Mouse (Mus musculus): ENCODE data around the gene Olfr150. TPM values are rescaled to one million over a fixed set of nuclear protein-coding genes. Genes with fewer than 3 reads are reported as not detected.
"Not testable (repeated sequence)": the region's sequence is repeated elsewhere in the genome, so short reads cannot be mapped to it uniquely, and the experiment has no call there.

Olfr150 gene
- polyA plus RNA-seq (2016; fragmentation: Nextera tagmentation; extraction: Ambion mirVana): not detected in 2 replicates

- H3K9me3 ChIP-seq: no peaks in the 10 kb centered on the region
- no peaks in the 10 kb centered on the region for H3K27me3 ChIP-seq (ENCODE audit: poor library complexity, severe bottlenecking)
- no peaks in the 10 kb centered on the region for H3K4me1 ChIP-seq
- no peaks in the 10 kb centered on the region for H3K36me3 ChIP-seq (replicated peaks)
- H3K27ac ChIP-seq: no peak within 1 kb of the TSS
- no peak for DNase-seq (ENCODE audit: extremely low spot score, low spot score)
- H3K4me3 ChIP-seq: no peak within 1 kb of the TSS
Measured at GRCm38 (mm10) chr9:39730678-39731077, at the start of gene Olfr150. Olfr150 (plus strand) TSS chr9:39730978.

- 90% methylated on average over 8 of the region's 8 CpGs for WGBS
- not testable (repeated sequence) for H3K4me1 ChIP-seq; DNase-seq (ENCODE audit: extremely low spot score, low spot score); H3K4me3 ChIP-seq; H3K36me3 ChIP-seq (replicated peaks); H3K9me3 ChIP-seq; H3K27me3 ChIP-seq (ENCODE audit: poor library complexity, severe bottlenecking); H3K27ac ChIP-seq
Measured at GRCm38 (mm10) chr9:39701123-39701522, 29.7 kb upstream of the Olfr150 start.

- DNase-seq (ENCODE audit: extremely low spot score, low spot score): no peak
- Histone ChIP-seq H3K27ac (no peak within 1 kb of the TSS), H3K4me1 (no peaks in the 10 kb centered on the region), H3K36me3 (replicated peaks) (no peaks in the 10 kb centered on the region), H3K27me3 (ENCODE audit: poor library complexity, severe bottlenecking) (no peaks in the 10 kb centered on the region), H3K4me3 (no peak within 1 kb of the TSS), H3K9me3 (no peaks in the 10 kb centered on the region)
Measured at GRCm38 (mm10) chr9:39707017-39707416, 23.8 kb upstream of the Olfr150 start, which contains the start of gene Olfr149. Olfr149 (minus strand) TSS chr9:39707117.

DNA sequence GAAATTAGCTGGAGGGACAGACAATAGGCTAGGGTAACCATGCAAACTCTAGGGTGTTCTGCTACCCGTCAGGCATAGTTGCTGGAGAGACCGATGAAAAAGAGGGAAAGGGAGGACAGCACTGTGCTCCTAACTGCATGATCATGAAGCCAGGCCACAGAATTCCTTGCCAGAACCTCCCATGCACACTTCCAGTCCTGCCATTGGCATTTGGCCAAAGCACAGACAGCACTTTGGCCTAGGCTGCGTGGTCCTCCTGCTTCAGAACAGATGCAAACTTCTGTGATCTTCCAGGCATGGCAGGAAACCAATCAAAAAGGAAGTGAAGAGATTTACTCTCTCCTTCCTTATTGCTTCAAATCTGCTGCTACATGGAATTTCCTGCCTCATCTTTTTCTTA lies 21.8 kb upstream of the Olfr150 start:
- no peak for DNase-seq (ENCODE audit: extremely low spot score, low spot score)
- Histone ChIP-seq H3K27me3 (ENCODE audit: poor library complexity, severe bottlenecking) (no peaks in the 10 kb centered on the region), H3K4me1 (no peaks in the 10 kb centered on the region), H3K27ac (no peak overlapping the region), H3K36me3 (replicated peaks) (no peaks in the 10 kb centered on the region), H3K9me3 (no peaks in the 10 kb centered on the region), H3K4me3 (no peak overlapping the region)
- 80% methylated on average over 3 of the region's 3 CpGs for WGBS

DNA sequence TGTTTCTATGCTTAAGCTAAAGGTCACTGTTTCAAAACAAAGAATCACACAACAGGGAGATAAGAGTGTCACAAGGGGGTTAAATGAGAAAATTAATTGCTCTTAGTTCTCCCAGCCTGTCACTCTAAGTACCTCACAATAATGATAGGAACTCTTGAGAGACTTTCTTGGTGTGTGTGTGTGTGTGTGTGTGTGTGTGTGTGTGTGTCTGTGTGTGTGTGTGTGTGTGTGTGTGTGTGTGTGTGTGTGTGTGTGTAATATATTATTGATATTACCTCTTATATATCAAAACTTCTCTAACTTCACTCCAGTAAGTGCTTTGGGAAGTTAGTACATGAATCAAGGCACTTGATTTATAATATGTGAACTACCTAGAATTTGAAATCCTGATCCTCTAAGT lies 19.7 kb upstream of the Olfr150 start, which contains the start of gene Olfr965:
Gene Olfr965, plus strand, starts transcription at position 301 of the 400 bp plus-strand sequence.
- Histone ChIP-seq H3K9me3 (no peaks in the 10 kb centered on the region), H3K27ac (no peak within 1 kb of the TSS), H3K4me3 (no peak within 1 kb of the TSS), H3K27me3 (ENCODE audit: poor library complexity, severe bottlenecking) (no peaks in the 10 kb centered on the region), H3K36me3 (replicated peaks) (no peaks in the 10 kb centered on the region), H3K4me1 (no peaks in the 10 kb centered on the region)
- no peak for DNase-seq (ENCODE audit: extremely low spot score, low spot score)

DNA sequence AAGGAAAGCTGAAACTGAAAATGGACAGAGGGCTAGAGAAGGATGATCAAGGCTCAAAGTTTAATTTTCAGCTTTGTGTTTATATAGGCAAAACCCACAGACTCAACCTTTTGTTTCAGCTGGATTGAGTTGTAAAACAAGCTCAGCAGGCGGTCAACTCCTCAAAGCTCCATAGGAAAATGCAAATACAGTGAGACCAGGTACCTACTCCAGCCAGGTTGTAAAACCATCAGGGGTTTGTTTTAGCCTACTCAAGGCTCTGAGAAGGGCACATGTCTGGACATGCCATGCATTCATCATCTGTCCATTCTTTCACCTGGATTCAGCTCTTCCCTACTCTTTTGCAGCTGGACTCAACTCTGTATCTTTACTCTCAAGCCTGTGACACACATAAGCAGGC lies 10.0 kb downstream of the Olfr150 start:
- DNase-seq (ENCODE audit: extremely low spot score, low spot score): no peak
- Histone ChIP-seq H3K4me3 (no peak overlapping the region), H3K27ac (no peak overlapping the region), H3K4me1 (no peaks in the 10 kb centered on the region), H3K27me3 (ENCODE audit: poor library complexity, severe bottlenecking) (no peaks in the 10 kb centered on the region), H3K36me3 (replicated peaks) (no peaks in the 10 kb centered on the region), H3K9me3 (no peaks in the 10 kb centered on the region)
- WGBS: 94% methylated on average over 1 of the region's 1 CpGs

DNA sequence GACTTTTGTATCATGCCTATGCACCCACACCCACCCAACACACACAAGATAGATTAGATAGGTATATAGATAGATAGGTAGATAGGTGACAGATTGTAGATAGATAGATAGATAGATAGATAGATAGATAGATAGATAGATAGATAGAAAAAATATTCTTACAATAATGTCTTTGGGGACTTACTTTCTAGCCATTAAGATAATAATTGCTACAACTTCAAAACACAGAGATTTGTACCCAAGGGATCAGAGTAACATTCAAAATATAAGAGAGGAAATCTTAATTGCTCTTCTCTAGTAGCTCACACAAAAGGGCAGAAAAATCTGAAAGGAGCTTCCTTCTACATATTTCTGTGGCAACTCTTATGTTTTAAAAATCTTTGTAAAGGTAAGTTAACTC lies 15.2 kb downstream of the Olfr150 start, which contains the start of gene Olfr967:
Gene Olfr967, plus strand, starts transcription at position 301 of the 400 bp plus-strand sequence.
- Histone ChIP-seq H3K4me3 (no peak within 1 kb of the TSS), H3K36me3 (replicated peaks) (no peaks in the 10 kb centered on the region), H3K9me3 (no peaks in the 10 kb centered on the region), H3K27me3 (ENCODE audit: poor library complexity, severe bottlenecking) (no peaks in the 10 kb centered on the region), H3K27ac (no peak within 1 kb of the TSS), H3K4me1 (no peaks in the 10 kb centered on the region)
- DNase-seq (ENCODE audit: extremely low spot score, low spot score): no peak

DNA sequence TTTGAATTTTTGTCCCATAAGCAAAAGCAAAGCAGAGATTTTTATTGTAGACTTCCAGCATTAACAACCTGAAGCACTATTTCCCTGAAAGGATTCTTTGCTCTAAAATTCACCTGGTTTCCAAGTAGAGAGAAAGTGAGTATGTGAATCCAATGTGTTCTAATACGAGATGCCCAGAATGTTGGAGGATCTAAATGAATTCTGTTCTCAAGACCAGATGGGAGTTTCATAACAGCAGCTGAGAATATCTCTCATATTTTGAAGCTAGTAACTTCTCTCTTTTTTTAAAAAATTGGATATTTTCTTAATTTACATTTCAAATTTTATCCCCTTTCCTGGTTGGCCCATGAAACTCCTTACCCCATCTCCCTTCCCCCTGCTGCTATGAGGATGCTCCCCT lies 15.7 kb downstream of the Olfr150 start:
- Histone ChIP-seq H3K27ac (no peak overlapping the region), H3K4me1 (no peaks in the 10 kb centered on the region), H3K36me3 (replicated peaks) (no peaks in the 10 kb centered on the region), H3K27me3 (ENCODE audit: poor library complexity, severe bottlenecking) (no peaks in the 10 kb centered on the region), H3K4me3 (no peak overlapping the region), H3K9me3 (no peaks in the 10 kb centered on the region)
- DNase-seq (ENCODE audit: extremely low spot score, low spot score): no peak
- 88% methylated on average over 1 of the region's 1 CpGs for WGBS

- 80% methylated on average over 1 of the region's 1 CpGs for WGBS
- Histone ChIP-seq H3K36me3 (replicated peaks) (no peaks in the 10 kb centered on the region), H3K4me1 (no peaks in the 10 kb centered on the region), H3K27me3 (ENCODE audit: poor library complexity, severe bottlenecking) (no peaks in the 10 kb centered on the region), H3K27ac (no peak within 1 kb of the TSS), H3K9me3 (no peaks in the 10 kb centered on the region), H3K4me3 (no peak within 1 kb of the TSS)
- no peak for DNase-seq (ENCODE audit: extremely low spot score, low spot score)
Measured at GRCm38 (mm10) chr9:39783153-39783552, 52.4 kb downstream of the Olfr150 start, which contains the start of gene Olfr968. Olfr968 (minus strand) TSS chr9:39783253.

Other genes starting within 250 kb of the Olfr150 start
- not detected in 2 replicates for gene Olfr44, start 237.0 kb upstream of the Olfr150 start, polyA plus RNA-seq (2016; fragmentation: Nextera tagmentation; extraction: Ambion mirVana)
- not detected in 2 replicates for gene Olfr957, start 215.2 kb upstream of the Olfr150 start, polyA plus RNA-seq (2016; fragmentation: Nextera tagmentation; extraction: Ambion mirVana)
- gene Olfr958, start 176.9 kb upstream of the Olfr150 start, polyA plus RNA-seq (2016; fragmentation: Nextera tagmentation; extraction: Ambion mirVana): not detected in 2 replicates
- not detected in 2 replicates for gene Olfr959, start 155.4 kb upstream of the Olfr150 start, polyA plus RNA-seq (2016; fragmentation: Nextera tagmentation; extraction: Ambion mirVana)
- 4.0 and 4.2 TPM in 2 replicates for gene AW551984, start 126.6 kb upstream of the Olfr150 start, polyA plus RNA-seq (2016; fragmentation: Nextera tagmentation; extraction: Ambion mirVana)
- gene Olfr148, start 120.3 kb upstream of the Olfr150 start, polyA plus RNA-seq (2016; fragmentation: Nextera tagmentation; extraction: Ambion mirVana): not detected in 2 replicates
- not detected in 2 replicates for gene Olfr960, start 109.6 kb upstream of the Olfr150 start, polyA plus RNA-seq (2016; fragmentation: Nextera tagmentation; extraction: Ambion mirVana)
- gene Olfr961, start 85.9 kb upstream of the Olfr150 start, polyA plus RNA-seq (2016; fragmentation: Nextera tagmentation; extraction: Ambion mirVana): not detected in 2 replicates
- gene Olfr963, start 63.8 kb upstream of the Olfr150 start, polyA plus RNA-seq (2016; fragmentation: Nextera tagmentation; extraction: Ambion mirVana): not detected in 2 replicates
- gene Olfr149, start 23.9 kb upstream of the Olfr150 start, polyA plus RNA-seq (2016; fragmentation: Nextera tagmentation; extraction: Ambion mirVana): not detected in 2 replicates
- gene Olfr965, start 19.6 kb upstream of the Olfr150 start, polyA plus RNA-seq (2016; fragmentation: Nextera tagmentation; extraction: Ambion mirVana): not detected in 2 replicates
- gene Olfr967, start 15.3 kb downstream of the Olfr150 start, polyA plus RNA-seq (2016; fragmentation: Nextera tagmentation; extraction: Ambion mirVana): not detected in 2 replicates
- gene Olfr968, start 52.3 kb downstream of the Olfr150 start, polyA plus RNA-seq (2016; fragmentation: Nextera tagmentation; extraction: Ambion mirVana): not detected in 2 replicates
- gene Olfr969, start 60.0 kb downstream of the Olfr150 start, polyA plus RNA-seq (2016; fragmentation: Nextera tagmentation; extraction: Ambion mirVana): not detected in 2 replicates
- not detected in 2 replicates for gene Olfr970, start 77.9 kb downstream of the Olfr150 start, polyA plus RNA-seq (2016; fragmentation: Nextera tagmentation; extraction: Ambion mirVana)
- not detected in 2 replicates for gene Olfr971, start 105.9 kb downstream of the Olfr150 start, polyA plus RNA-seq (2016; fragmentation: Nextera tagmentation; extraction: Ambion mirVana)
- not detected in 2 replicates for gene Olfr972, start 135.4 kb downstream of the Olfr150 start, polyA plus RNA-seq (2016; fragmentation: Nextera tagmentation; extraction: Ambion mirVana)
- not detected in 2 replicates for gene Olfr229, start 176.4 kb downstream of the Olfr150 start, polyA plus RNA-seq (2016; fragmentation: Nextera tagmentation; extraction: Ambion mirVana)
- gene Olfr974, start 206.5 kb downstream of the Olfr150 start, polyA plus RNA-seq (2016; fragmentation: Nextera tagmentation; extraction: Ambion mirVana): not detected in 2 replicates
- gene Olfr975, start 221.1 kb downstream of the Olfr150 start, polyA plus RNA-seq (2016; fragmentation: Nextera tagmentation; extraction: Ambion mirVana): not detected in 2 replicates
- not detected in 2 replicates for gene Olfr976, start 230.2 kb downstream of the Olfr150 start, polyA plus RNA-seq (2016; fragmentation: Nextera tagmentation; extraction: Ambion mirVana)

Measured in forebrain, embryonic 10.5 days (tissue).